Mouse (Mus musculus): ENCODE results near the gene Ptbp1. TPM values are rescaled to one million over a fixed set of nuclear protein-coding genes. Genes with fewer than 3 reads are reported as not detected.

The Ptbp1 gene
- polyA plus RNA-seq, 1 experiment = 188 TPM

DNA sequence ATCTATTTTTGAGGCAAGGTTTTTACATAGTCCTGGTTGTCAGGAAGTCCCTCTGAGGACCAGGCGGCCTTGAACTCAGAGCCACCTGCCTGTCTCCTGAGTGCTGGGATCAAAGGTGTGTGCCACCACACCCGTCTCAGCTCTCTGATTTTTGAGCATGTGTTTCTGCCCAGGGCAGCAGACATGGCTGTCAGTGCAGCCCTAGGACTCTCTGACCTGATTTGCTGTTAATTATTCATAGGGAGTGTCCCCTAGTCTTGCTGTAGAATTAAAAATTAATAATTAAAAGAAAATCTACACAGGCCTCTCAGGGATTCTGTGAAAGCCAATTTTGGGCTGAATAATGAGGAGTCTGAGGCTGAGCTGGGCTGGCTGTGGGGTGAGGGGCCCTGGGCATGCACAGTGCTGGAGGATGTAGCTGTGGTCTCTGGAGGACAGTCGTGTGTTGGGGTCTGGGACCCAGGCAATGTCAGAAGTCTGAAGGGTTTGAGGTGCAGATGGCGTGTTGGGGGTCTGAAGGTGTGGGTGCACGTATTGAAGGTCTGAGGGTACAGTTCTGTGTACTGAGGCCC lies 39.9 kb upstream of the Ptbp1 start:
- 80% methylated on average over 5 of the region's 5 CpGs for WGBS
- Histone ChIP-seq H3K4me1 (ENCODE audit: control insufficient read depth, insufficient read depth, low read length) (no peaks in the 10 kb centered on the region), H3K4me3 (replicated peaks; ENCODE audit: control insufficient read depth, low read depth, low read length) (no peak overlapping the region), H3K27ac (ENCODE audit: control insufficient read depth, insufficient read depth, low read depth, low read length, poor library complexity) (no peak overlapping the region)
- TF ChIP-seq CTCF (IDR thresholded peaks at IDR 0.05; ENCODE audit: control insufficient read depth, insufficient read depth, low read length) (no peak), POLR2A (IDR thresholded peaks at IDR 0.05; ENCODE audit: borderline replicate concordance, control insufficient read depth, low read depth, low read length) (no peak)

DNA sequence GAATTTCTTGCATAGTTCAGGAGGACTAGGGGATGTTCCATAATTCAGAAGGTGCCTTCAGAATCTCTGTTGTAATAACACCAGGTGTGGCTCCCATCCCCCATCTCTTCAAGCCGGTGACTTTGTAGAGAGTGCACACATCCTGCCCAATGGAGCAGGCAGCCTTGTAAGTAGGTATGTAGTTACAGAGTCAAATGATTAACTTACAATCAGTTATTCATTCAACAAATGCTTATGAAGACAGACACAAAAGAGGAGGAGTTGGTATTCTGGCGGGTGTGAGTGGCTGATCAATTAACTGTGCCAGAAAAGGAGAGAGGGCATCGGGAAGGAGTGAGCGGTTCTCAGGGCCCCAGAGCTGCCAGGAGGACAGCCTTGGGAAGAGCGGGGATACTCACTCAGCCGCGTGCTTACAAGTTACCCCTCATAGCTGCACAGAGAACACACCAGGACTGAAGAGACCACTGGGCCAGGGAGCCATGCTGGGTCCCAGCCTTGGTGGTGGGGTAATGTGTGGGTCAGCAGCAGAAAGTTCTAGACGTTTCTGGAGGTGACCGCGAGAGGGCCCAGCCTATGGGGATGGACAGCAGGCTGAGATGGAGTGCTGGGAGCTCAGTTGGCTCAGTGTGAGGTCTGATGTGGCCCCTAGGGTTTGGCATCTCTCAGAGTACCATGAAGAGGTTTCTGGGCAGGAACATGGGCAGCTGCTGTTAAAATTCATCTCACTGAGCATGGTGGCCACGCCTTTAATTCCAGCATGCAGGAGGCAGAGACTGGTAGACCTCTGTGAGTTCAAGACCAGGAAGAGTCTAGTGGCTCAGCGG lies 38.3 kb upstream of the Ptbp1 start:
- H3K4me3 ChIP-seq (replicated peaks; ENCODE audit: control insufficient read depth, low read depth, low read length) = no peak overlapping the region
- WGBS = 91% methylated on average over 12 of the region's 12 CpGs
- no peak for TF ChIP-seq POLR2A (IDR thresholded peaks at IDR 0.05; ENCODE audit: borderline replicate concordance, control insufficient read depth, low read depth, low read length)
- no peak for TF ChIP-seq CTCF (IDR thresholded peaks at IDR 0.05; ENCODE audit: control insufficient read depth, insufficient read depth, low read length)
- H3K27ac ChIP-seq (ENCODE audit: control insufficient read depth, insufficient read depth, low read depth, low read length, poor library complexity) = no peak overlapping the region
- no peaks in the 10 kb centered on the region for H3K4me1 ChIP-seq (ENCODE audit: control insufficient read depth, insufficient read depth, low read length)

DNA sequence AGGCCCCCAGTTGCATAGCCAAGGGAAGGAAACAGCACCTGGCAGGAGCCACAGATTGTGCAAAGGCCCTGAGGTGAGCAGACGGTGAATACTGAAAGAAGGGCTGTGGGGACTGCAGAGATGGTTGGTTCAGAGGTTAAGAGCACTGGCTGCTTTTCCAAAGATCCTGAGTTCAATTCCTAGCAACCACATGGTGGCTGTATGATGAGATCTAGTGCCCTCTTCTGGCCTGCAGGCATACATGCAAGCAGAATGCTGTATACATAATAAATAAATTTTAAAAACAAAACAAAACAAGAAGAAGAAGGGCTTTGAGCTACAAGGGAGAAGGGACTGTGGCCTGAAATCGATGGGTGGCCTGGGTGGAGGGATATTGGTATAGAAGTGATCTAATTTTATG lies 37.1 kb upstream of the Ptbp1 start:
- no peak for TF ChIP-seq CTCF (IDR thresholded peaks at IDR 0.05; ENCODE audit: control insufficient read depth, insufficient read depth, low read length)
- TF ChIP-seq POLR2A (IDR thresholded peaks at IDR 0.05; ENCODE audit: borderline replicate concordance, control insufficient read depth, low read depth, low read length) = no peak
- no peak overlapping the region for H3K27ac ChIP-seq (ENCODE audit: control insufficient read depth, insufficient read depth, low read depth, low read length, poor library complexity)
- no peak overlapping the region for H3K4me3 ChIP-seq (replicated peaks; ENCODE audit: control insufficient read depth, low read depth, low read length)
- H3K4me1 ChIP-seq (ENCODE audit: control insufficient read depth, insufficient read depth, low read length) = no peaks in the 10 kb centered on the region
- 53% methylated on average over 2 of the region's 2 CpGs for WGBS

DNA sequence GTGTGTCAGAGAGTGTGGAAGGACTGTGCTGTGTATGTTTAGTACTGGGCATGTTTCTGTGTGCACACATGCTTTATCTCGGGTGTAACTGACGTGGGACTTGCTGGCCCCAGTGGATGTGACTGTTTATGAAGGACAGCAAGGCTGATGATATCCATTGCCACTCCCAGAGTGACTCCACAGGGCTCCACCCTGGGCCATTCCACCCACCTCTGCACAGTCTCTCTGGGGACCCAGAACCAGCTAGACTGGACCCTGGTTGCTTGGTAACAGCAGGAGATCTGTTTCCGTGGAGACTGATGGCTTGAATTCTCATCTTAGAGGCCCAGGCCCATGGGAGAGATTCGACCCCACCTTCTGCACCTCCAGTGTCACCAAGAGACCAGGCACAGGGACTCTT lies 36.0 kb upstream of the Ptbp1 start:
- no peak for TF ChIP-seq CTCF (IDR thresholded peaks at IDR 0.05; ENCODE audit: control insufficient read depth, insufficient read depth, low read length)
- TF ChIP-seq POLR2A (IDR thresholded peaks at IDR 0.05; ENCODE audit: borderline replicate concordance, control insufficient read depth, low read depth, low read length) = no peak
- no peaks in the 10 kb centered on the region for H3K4me1 ChIP-seq (ENCODE audit: control insufficient read depth, insufficient read depth, low read length)
- no peak overlapping the region for H3K4me3 ChIP-seq (replicated peaks; ENCODE audit: control insufficient read depth, low read depth, low read length)
- WGBS = 73% methylated on average over 4 of the region's 4 CpGs
- no peak overlapping the region for H3K27ac ChIP-seq (ENCODE audit: control insufficient read depth, insufficient read depth, low read depth, low read length, poor library complexity)

DNA sequence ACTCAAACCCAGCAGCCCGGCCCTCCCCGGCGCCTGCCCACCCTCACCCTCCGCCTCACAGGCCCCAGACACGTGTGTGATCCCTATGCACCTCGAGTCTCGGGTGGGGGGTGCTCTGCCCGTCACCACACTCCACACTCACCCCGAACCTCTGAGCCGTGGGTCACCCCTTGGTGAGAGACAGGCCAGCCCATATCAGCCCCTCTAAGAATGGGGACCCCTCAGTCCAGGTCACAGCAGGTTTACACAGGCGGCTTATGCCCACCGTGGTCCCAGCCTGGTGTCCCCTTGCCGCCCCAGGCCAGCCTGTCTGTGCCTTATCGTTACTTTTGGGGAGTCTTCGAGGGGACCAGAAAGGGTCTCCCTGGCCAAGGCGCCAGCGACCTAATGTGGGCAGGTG lies 34.6 kb upstream of the Ptbp1 start:
- no peaks in the 10 kb centered on the region; the same call in 1 of the 2 replicates for H3K4me1 ChIP-seq (ENCODE audit: control insufficient read depth, insufficient read depth, low read length)
- no peak for TF ChIP-seq CTCF (IDR thresholded peaks at IDR 0.05; ENCODE audit: control insufficient read depth, insufficient read depth, low read length)
- TF ChIP-seq POLR2A (IDR thresholded peaks at IDR 0.05; ENCODE audit: borderline replicate concordance, control insufficient read depth, low read depth, low read length) = no peak
- H3K27ac ChIP-seq (ENCODE audit: control insufficient read depth, insufficient read depth, low read depth, low read length, poor library complexity) = no peak overlapping the region; the same call in 1 of the 2 replicates
- 91% methylated on average over 17 of the region's 17 CpGs for WGBS
- H3K4me3 ChIP-seq (replicated peaks; ENCODE audit: control insufficient read depth, low read depth, low read length) = no peak overlapping the region

DNA sequence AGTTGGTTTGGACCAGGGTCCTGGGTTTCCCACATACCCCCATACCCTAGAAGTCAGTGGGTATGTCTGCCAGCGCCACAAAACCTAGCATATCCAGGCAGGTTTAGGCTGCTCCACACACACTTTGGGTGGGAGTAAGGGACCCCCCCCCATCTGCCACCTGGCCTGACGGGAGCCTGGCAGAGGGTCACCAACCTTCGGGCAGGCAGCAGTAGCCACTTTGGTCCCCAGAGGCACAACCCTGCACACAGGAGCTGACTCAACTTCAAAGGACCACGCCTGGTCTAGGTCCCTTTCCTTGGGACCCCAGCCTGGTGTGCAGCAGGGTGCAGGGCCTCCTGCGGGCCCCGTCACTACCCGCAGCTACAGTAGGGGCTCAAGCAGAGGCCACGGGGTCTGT lies 34.0 kb upstream of the Ptbp1 start:
- Histone ChIP-seq H3K27ac (ENCODE audit: control insufficient read depth, insufficient read depth, low read depth, low read length, poor library complexity) (no peak overlapping the region; the same call in 1 of the 2 replicates), H3K4me1 (ENCODE audit: control insufficient read depth, insufficient read depth, low read length) (no peaks in the 10 kb centered on the region; the same call in 1 of the 2 replicates), H3K4me3 (replicated peaks; ENCODE audit: control insufficient read depth, low read depth, low read length) (no peak overlapping the region)
- no peak for TF ChIP-seq POLR2A (IDR thresholded peaks at IDR 0.05; ENCODE audit: borderline replicate concordance, control insufficient read depth, low read depth, low read length)
- no peak for TF ChIP-seq CTCF (IDR thresholded peaks at IDR 0.05; ENCODE audit: control insufficient read depth, insufficient read depth, low read length)
- WGBS = 75% methylated on average over 8 of the region's 8 CpGs

DNA sequence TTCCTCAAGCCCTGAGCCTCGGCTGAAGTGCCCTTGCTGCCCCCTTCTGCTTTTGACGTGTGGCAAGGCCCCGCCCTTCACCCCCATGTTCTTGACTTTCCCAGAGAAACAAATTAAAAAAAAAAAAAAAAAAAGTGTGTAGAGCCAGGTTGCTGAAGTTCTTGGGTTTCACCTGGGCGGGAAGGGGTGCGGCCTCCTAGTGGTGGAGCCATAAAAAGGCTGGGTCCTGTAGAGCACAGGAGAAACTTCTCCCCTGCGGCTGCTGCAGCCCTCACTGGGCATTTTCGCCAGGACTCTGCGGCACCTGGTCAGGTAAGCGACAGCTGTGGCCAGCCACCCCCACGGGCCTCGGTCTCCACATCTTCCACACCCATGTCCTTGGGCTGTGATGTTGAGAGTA lies 33.4 kb upstream of the Ptbp1 start, which contains the start of gene Misp:
TSS of gene Misp (plus strand) at position 208 of the 400 bp plus-strand sequence.
- H3K4me3 ChIP-seq (replicated peaks; ENCODE audit: control insufficient read depth, low read depth, low read length) = no peak within 1 kb of the TSS
- H3K4me1 ChIP-seq (ENCODE audit: control insufficient read depth, insufficient read depth, low read length) = no peaks in the 10 kb centered on the region; the same call in 1 of the 2 replicates
- H3K27ac ChIP-seq (ENCODE audit: control insufficient read depth, insufficient read depth, low read depth, low read length, poor library complexity) = no peak within 1 kb of the TSS; the same call in 1 of the 2 replicates
- no peak for TF ChIP-seq POLR2A (IDR thresholded peaks at IDR 0.05; ENCODE audit: borderline replicate concordance, control insufficient read depth, low read depth, low read length)
- no peak for TF ChIP-seq CTCF (IDR thresholded peaks at IDR 0.05; ENCODE audit: control insufficient read depth, insufficient read depth, low read length)
- 61% methylated on average over 11 of the region's 11 CpGs for WGBS

DNA sequence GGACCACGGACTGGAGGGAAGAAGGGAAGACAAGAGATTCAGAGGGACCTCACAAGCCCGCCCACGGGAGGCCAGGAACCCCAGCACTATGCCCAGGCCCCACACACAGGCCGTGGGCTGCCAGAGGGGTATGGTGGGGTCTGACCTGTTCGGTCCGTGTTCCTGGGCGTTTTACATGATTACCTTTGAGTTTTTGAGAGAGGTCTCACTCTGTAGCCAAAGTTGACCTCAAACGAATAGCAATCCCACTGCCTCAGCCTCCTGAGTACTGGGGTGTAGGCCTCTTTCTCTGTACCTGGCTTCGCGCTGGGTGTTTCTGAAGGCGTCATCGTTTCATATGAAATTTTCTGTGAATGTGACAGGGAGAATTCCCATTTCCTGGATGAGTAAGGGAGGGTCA lies 32.5 kb upstream of the Ptbp1 start:
- WGBS = 89% methylated on average over 12 of the region's 12 CpGs
- H3K27ac ChIP-seq (ENCODE audit: control insufficient read depth, insufficient read depth, low read depth, low read length, poor library complexity) = no peak overlapping the region
- no peak for TF ChIP-seq CTCF (IDR thresholded peaks at IDR 0.05; ENCODE audit: control insufficient read depth, insufficient read depth, low read length)
- TF ChIP-seq POLR2A (IDR thresholded peaks at IDR 0.05; ENCODE audit: borderline replicate concordance, control insufficient read depth, low read depth, low read length) = no peak
- H3K4me1 ChIP-seq (ENCODE audit: control insufficient read depth, insufficient read depth, low read length) = no peaks in the 10 kb centered on the region; the same call in 1 of the 2 replicates
- no peak overlapping the region for H3K4me3 ChIP-seq (replicated peaks; ENCODE audit: control insufficient read depth, low read depth, low read length)
